Comparison of ENCODE assay signal across 28 mouse cellular contexts in genomic region chr4:128550756-128551155, GRCm38 (mm10).
"Had no signal": no experiment of that assay in that cellular context is flagged by ENCODE, and none has a peak within 500 bp of the region (broad histone marks: within the 10 kb centered on the region; RNA-seq: fewer than 3 reads in every experiment).

No protein-coding gene starts in this region.

- H3K9ac ChIP-seq: heart, embryonic 12.5 days; hindbrain, embryonic 12.5 days; hindbrain, embryonic 14.5 days; intestine, embryonic 15.5 days; kidney, embryonic 15.5 days; limb, embryonic 13.5 days; limb, embryonic 15.5 days; liver, embryonic 12.5 days; liver, embryonic 14.5 days had no signal

- H3K36me3 ChIP-seq: heart, embryonic 10.5 days; heart, embryonic 12.5 days; hindbrain, embryonic 10.5 days; hindbrain, embryonic 12.5 days; intestine, embryonic 15.5 days; kidney, embryonic 15.5 days; limb, embryonic 13.5 days; limb, embryonic 15.5 days; liver, embryonic 12.5 days had no signal

- H3K27me3 ChIP-seq: hindbrain, embryonic 12.5 days; intestine, embryonic 15.5 days; kidney, embryonic 15.5 days; limb, embryonic 13.5 days; limb, embryonic 15.5 days; liver, embryonic 12.5 days had no signal

- ATAC-seq: hindbrain, embryonic 16.5 days; inflammation-experienced regulatory T-cells, adult 6 months; intestine, embryonic 15.5 days; intestine, postnatal 0 days; liver, embryonic 12.5 days had no signal

- H3K9me3 ChIP-seq: heart, embryonic 10.5 days; heart, embryonic 12.5 days; hindbrain, embryonic 10.5 days; hindbrain, embryonic 12.5 days; intestine, embryonic 15.5 days; kidney, embryonic 15.5 days; limb, embryonic 13.5 days; limb, embryonic 15.5 days; liver, embryonic 12.5 days had no signal

- H3K27ac ChIP-seq: gastrocnemius, adult 2 months; heart, adult 2 months; heart, embryonic 10.5 days; hindbrain, embryonic 10.5 days; hindbrain, embryonic 12.5 days; hindbrain, embryonic 14.5 days; intestine, embryonic 15.5 days; kidney, embryonic 15.5 days; kidney, postnatal 0 days; limb, embryonic 13.5 days; limb, embryonic 15.5 days; liver, embryonic 12.5 days; liver, embryonic 14.5 days had no signal

- H3K4me3 ChIP-seq: gastrocnemius, adult 2 months; heart, adult 2 months; heart, embryonic 10.5 days; heart, embryonic 12.5 days; hindbrain, embryonic 10.5 days; hindbrain, embryonic 12.5 days; intestine, embryonic 15.5 days; kidney, embryonic 15.5 days; limb, embryonic 13.5 days; limb, embryonic 15.5 days; liver, embryonic 12.5 days had no signal

- H3K4me1 ChIP-seq: heart, embryonic 10.5 days; heart, embryonic 12.5 days; intestine, embryonic 15.5 days; kidney, embryonic 15.5 days; limb, embryonic 13.5 days; limb, embryonic 15.5 days; liver, embryonic 12.5 days had no signal

- H3K4me2 ChIP-seq: heart, embryonic 12.5 days; hindbrain, embryonic 12.5 days; hindbrain, embryonic 14.5 days; intestine, embryonic 15.5 days; kidney, embryonic 15.5 days; limb, embryonic 13.5 days; limb, embryonic 15.5 days; liver, embryonic 12.5 days had no signal

- DNase-seq: gastrocnemius, adult 2 months; gastrocnemius, postnatal 10 days; gastrocnemius, postnatal 25 days; heart, adult 2 months; heart, postnatal 10 days; heart, postnatal 4 days; kidney, adult 2 months; kidney, adult 9 months; kidney, postnatal 14 days; kidney, postnatal 36 days; layer of hippocampus, adult 9-11 months; layer of hippocampus, postnatal 36 days; left cerebral cortex, postnatal 4 days had no signal
